Mouse (Mus musculus): ENCODE measurements at regions not wholly inside any gene's neighbourhood (a gene's known extent, or its start where the extent isn't known, plus 50 kb on each side); places are given as distances from the start of the nearest gene placed in this dataset.

- TF ChIP-seq ZNF384 (IDR thresholded peaks at IDR 0.05; ENCODE audit: low read depth, low read length) = no peak
- no peak for TF ChIP-seq ZC3H11A (IDR thresholded peaks at IDR 0.05; ENCODE audit: borderline replicate concordance, low read depth, low read length)
Observed at GRCm38 (mm10) chr8:103763821-103764220, 337.6 kb upstream of the Cdh5 start.
